In the genomic region with DNA sequence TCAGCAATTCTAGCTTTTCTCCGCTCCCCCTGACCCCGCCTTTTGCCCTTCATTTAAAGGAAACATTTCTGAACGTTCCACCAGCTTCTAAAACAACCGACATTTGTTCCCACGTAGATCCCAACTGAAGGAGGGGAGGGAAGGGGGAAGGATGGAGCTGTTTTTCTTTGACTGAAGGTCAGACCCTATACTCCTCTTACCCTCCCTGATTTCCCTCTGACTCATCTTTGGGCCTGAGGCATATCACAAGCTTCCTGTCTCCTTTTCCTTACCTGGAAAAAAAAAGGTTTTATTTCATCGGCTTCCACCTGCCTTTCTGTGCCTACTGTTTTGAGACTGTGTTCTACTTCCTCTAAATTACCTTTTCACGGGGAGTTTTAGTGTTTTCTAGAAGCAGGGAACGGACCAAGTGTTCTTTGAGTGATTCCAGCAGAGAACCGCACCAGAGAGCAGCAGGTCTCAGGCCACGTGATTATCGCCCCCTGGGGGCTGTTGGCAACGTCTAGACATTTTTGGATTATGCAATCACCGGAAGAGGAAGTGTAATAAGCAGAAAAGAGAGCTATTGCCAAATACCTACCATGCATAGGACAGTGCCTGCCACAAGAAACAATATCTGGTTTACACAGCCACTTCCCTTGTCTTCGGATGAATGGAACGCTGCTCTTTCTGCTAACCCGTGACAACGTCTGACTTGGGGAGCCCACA, we compare ENCODE assay signal across 8 mouse cellular contexts.
A peak's percentile ranks its signal among the peaks of the same experiment; 100 is the strongest.
DNase-seq lines count a peak whose midpoint lies in the region; ATAC-seq and TF ChIP-seq lines count a peak whose summit lies in the region.

No protein-coding gene starts in this region.

- TF ChIP-seq EP300 in stomach, postnatal 0 days (optimal IDR thresholded peaks at IDR 0.05) = no peak

- TF ChIP-seq POLR2A in cerebellum, adult 2 months (IDR thresholded peaks at IDR 0.05; ENCODE audit: borderline replicate concordance, insufficient read depth, low read length) = peak; percentile 15; the same call in 1 of the 2 replicates

- no peaks in the 10 kb centered on the region for H3K36me3 ChIP-seq in heart, embryonic 15.5 days
- H3K36me3 ChIP-seq in stomach, postnatal 0 days (ENCODE audit: control insufficient read depth, insufficient read depth, low read length) = no peaks in the 10 kb centered on the region
- H3K36me3 ChIP-seq in forebrain, embryonic 10.5 days (replicated peaks) = no peaks in the 10 kb centered on the region

- peak overlapping the region; percentile 12 for H3K4me3 ChIP-seq in cerebellum, adult 2 months (replicated peaks; ENCODE audit: insufficient read depth, low read depth, low read length)
- H3K4me3 ChIP-seq in heart, embryonic 15.5 days = no peak overlapping the region
- H3K4me3 ChIP-seq in stomach, postnatal 0 days (ENCODE audit: low read depth, low read length) = no peak overlapping the region
- no peak overlapping the region for H3K4me3 ChIP-seq in forebrain, embryonic 10.5 days

- H3K4me1 ChIP-seq in cerebellum, adult 2 months (ENCODE audit: control insufficient read depth, insufficient read depth, low read length) = peaks cover 22% of the 10 kb centered on the region
- H3K4me1 ChIP-seq in heart, embryonic 15.5 days (replicated peaks) = peaks cover 7% of the 10 kb centered on the region; the same call in 1 of the 2 replicates
- H3K4me1 ChIP-seq in stomach, postnatal 0 days (replicated peaks; ENCODE audit: control insufficient read depth, insufficient read depth) = no peaks in the 10 kb centered on the region
- peaks cover 28% of the 10 kb centered on the region for H3K4me1 ChIP-seq in forebrain, embryonic 10.5 days

- H3K27ac ChIP-seq in cerebellum, adult 2 months (ENCODE audit: insufficient read depth, low read length) = 0 out of 2 replicates have a peak overlapping the region, but pooled peaks have one; percentile 12
- 0 out of 2 replicates have a peak overlapping the region, but pooled peaks have one; percentile 7 for H3K27ac ChIP-seq in heart, embryonic 15.5 days
- no peak overlapping the region for H3K27ac ChIP-seq in stomach, postnatal 0 days (replicated peaks)
- H3K27ac ChIP-seq in forebrain, embryonic 10.5 days = no peak overlapping the region

- no peaks in the 10 kb centered on the region for H3K9me3 ChIP-seq in heart, embryonic 15.5 days (replicated peaks)
- no peaks in the 10 kb centered on the region for H3K9me3 ChIP-seq in stomach, postnatal 0 days (ENCODE audit: control insufficient read depth, low read length)
- no peaks in the 10 kb centered on the region for H3K9me3 ChIP-seq in forebrain, embryonic 10.5 days

- 0 out of 2 replicates have a peak, but pooled peaks have one; percentile 8 for TF ChIP-seq CTCF in cerebellum, adult 2 months (IDR thresholded peaks at IDR 0.05; ENCODE audit: borderline replicate concordance, insufficient read depth, low read depth, low read length)
- peak; percentile 47 for TF ChIP-seq CTCF in stomach, postnatal 0 days (IDR thresholded peaks at IDR 0.05; ENCODE audit: low read depth)

- peak; percentile 58; the same call in 1 of the 2 replicates for ATAC-seq in heart, embryonic 15.5 days (replicated peaks; ENCODE audit: insufficient number of reproducible peaks, insufficient read depth, low FRiP score, low read depth)
- peak; percentile 95 for ATAC-seq in megakaryocyte-erythroid progenitor cell, adult 5-6 weeks (replicated peaks; ENCODE audit: low FRiP score, low TSS enrichment, poor library complexity, severe bottlenecking)
- ATAC-seq in stomach, postnatal 0 days (ENCODE audit: low FRiP score, low TSS enrichment) = 0 out of 2 replicates have a peak, but pooled peaks have one; percentile 26

- H3K9ac ChIP-seq in heart, embryonic 15.5 days = no peak overlapping the region
- no peak overlapping the region for H3K9ac ChIP-seq in stomach, postnatal 0 days (ENCODE audit: low read length)

- peak overlapping the region; percentile 19 for H3K4me2 ChIP-seq in heart, embryonic 15.5 days
- H3K4me2 ChIP-seq in stomach, postnatal 0 days (replicated peaks; ENCODE audit: low read depth) = no peak overlapping the region

- WGBS in cerebellum, adult 2 months = 22% methylated on average over 17 of the region's 17 CpGs
- WGBS in heart, embryonic 15.5 days = 36% methylated on average over 17 of the region's 17 CpGs
- WGBS in stomach, postnatal 0 days = 39% methylated on average over 17 of the region's 17 CpGs
- 44% methylated on average over 17 of the region's 17 CpGs for WGBS in forebrain, embryonic 10.5 days

- no peaks in the 10 kb centered on the region for H3K27me3 ChIP-seq in cerebellum, adult 2 months (ENCODE audit: control insufficient read depth, insufficient read depth, low read length)
- peaks cover 3% of the 10 kb centered on the region; the same call in 1 of the 2 replicates for H3K27me3 ChIP-seq in heart, embryonic 15.5 days
- no peaks in the 10 kb centered on the region for H3K27me3 ChIP-seq in stomach, postnatal 0 days (ENCODE audit: control insufficient read depth, insufficient read depth, low read length)
- H3K27me3 ChIP-seq in forebrain, embryonic 10.5 days (ENCODE audit: poor library complexity, severe bottlenecking) = no peaks in the 10 kb centered on the region

- DNase-seq in urinary bladder, postnatal 14 days (ENCODE audit: low spot score) = peak; percentile 44
- no peak for DNase-seq in urinary bladder, postnatal 4 days (ENCODE audit: low spot score in 2 of 2)
- peak; percentile 77 to 85 for DNase-seq in cerebellum, adult 2 months
- DNase-seq in kidney, postnatal 25 days = peak; percentile 63 to 85
- DNase-seq in stomach, postnatal 0 days (ENCODE audit: low spot score) = peak; percentile 28
- no peak for DNase-seq in forebrain, embryonic 10.5 days (ENCODE audit: extremely low spot score, low spot score)

Comparison
In these comparisons a context has a peak if more than half of its experiments do, and no peak if none do; other contexts are left out.
1. DNase-seq: peak in urinary bladder, postnatal 14 days (single experiment), cerebellum, adult 2 months (2 of 2), kidney, postnatal 25 days (2 of 2) and stomach, postnatal 0 days (single experiment); none in urinary bladder, postnatal 4 days (0 of 2) and forebrain, embryonic 10.5 days (single experiment).
2. H3K27ac ChIP-seq: peak in cerebellum, adult 2 months (single experiment) and heart, embryonic 15.5 days (single experiment); none in stomach, postnatal 0 days (single experiment) and forebrain, embryonic 10.5 days (single experiment).
3. ATAC-seq: peak in every context shown above with its lines; median percentile 95 in megakaryocyte-erythroid progenitor cell, adult 5-6 weeks; 58 in heart, embryonic 15.5 days; 26 in stomach, postnatal 0 days.